Mouse (Mus musculus): ENCODE measurements at regions not wholly inside any gene's neighbourhood (a gene's known extent, or its start where the extent isn't known, plus 50 kb on each side); places are given as distances from the start of the nearest gene placed in this dataset.

- Histone ChIP-seq H3K36me3 (ENCODE audit: control insufficient read depth, insufficient read depth) (no peaks in the 10 kb centered on the region), H3K4me3 (ENCODE audit: insufficient read depth, poor library complexity, severe bottlenecking) (no peak overlapping the region), H3ac (ENCODE audit: control insufficient read depth, insufficient read length, low read depth) (no peak overlapping the region), H3K27me3 (ENCODE audit: control insufficient read depth, insufficient read depth, insufficient read length) (no peaks in the 10 kb centered on the region), H3K79me2 (ENCODE audit: control insufficient read depth, insufficient read depth) (no peaks in the 10 kb centered on the region), H3K79me3 (ENCODE audit: low read depth) (no peaks in the 10 kb centered on the region)
- TF ChIP-seq FOSL1 (IDR thresholded peaks at IDR 0.05; ENCODE audit: insufficient read depth, low read length, poor library complexity, severe bottlenecking) (no peak), CEBPB (IDR thresholded peaks at IDR 0.05; ENCODE audit: low read depth) (no peak), MYOD1 (IDR thresholded peaks at IDR 0.05; ENCODE audit: control insufficient read depth, insufficient read length, low read depth) (no peak), MAX (IDR thresholded peaks at IDR 0.05) (no peak), USF1 (IDR thresholded peaks at IDR 0.05; ENCODE audit: low read depth) (no peak), MYOG (IDR thresholded peaks at IDR 0.05; ENCODE audit: control insufficient read depth, extremely low read depth, insufficient read length) (no peak), CTCF (IDR thresholded peaks at IDR 0.05; ENCODE audit: control insufficient read depth, insufficient read depth, insufficient read length) (no peak)
Observed at GRCm38 (mm10) chr10:124305644-124306043, 1041.8 kb downstream of the Fam19a2 start.

DNA sequence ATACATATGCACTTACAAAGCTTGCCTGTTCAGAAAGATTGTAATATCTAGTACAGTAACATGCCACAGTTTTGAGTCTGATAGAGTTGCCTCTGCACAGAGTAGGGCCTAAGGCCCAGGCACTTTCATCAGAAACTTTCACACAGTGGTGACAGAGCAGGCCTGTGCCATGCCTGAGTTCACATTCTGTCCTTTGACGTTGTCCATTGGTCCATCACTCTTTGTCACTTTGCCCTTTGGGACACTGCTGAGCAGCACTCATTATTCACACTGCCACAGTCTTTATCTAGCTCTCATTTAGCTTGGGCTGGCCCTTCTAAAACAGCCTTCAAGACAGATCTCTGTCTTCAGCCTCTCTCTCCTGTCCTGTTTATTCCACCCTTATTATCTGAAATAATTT lies 1055.0 kb downstream of the Fam19a2 start:
- TF ChIP-seq FOSL1 (IDR thresholded peaks at IDR 0.05; ENCODE audit: insufficient read depth, low read length, poor library complexity, severe bottlenecking), result no peak
- TF ChIP-seq MYOG (IDR thresholded peaks at IDR 0.05; ENCODE audit: control insufficient read depth, extremely low read depth, insufficient read length), result no peak
- TF ChIP-seq MAX (IDR thresholded peaks at IDR 0.05), result no peak
- TF ChIP-seq CTCF (IDR thresholded peaks at IDR 0.05; ENCODE audit: control insufficient read depth, insufficient read depth, insufficient read length), result no peak
- TF ChIP-seq CEBPB (IDR thresholded peaks at IDR 0.05; ENCODE audit: low read depth), result no peak
- no peak for TF ChIP-seq USF1 (IDR thresholded peaks at IDR 0.05; ENCODE audit: low read depth)
- no peak for TF ChIP-seq MYOD1 (IDR thresholded peaks at IDR 0.05; ENCODE audit: control insufficient read depth, insufficient read length, low read depth)
- Histone ChIP-seq H3ac (ENCODE audit: control insufficient read depth, insufficient read length, low read depth) (no peak overlapping the region), H3K4me3 (ENCODE audit: insufficient read depth, poor library complexity, severe bottlenecking) (no peak overlapping the region), H3K36me3 (ENCODE audit: control insufficient read depth, insufficient read depth) (no peaks in the 10 kb centered on the region), H3K79me2 (ENCODE audit: control insufficient read depth, insufficient read depth) (no peaks in the 10 kb centered on the region), H3K27me3 (ENCODE audit: control insufficient read depth, insufficient read depth, insufficient read length) (no peaks in the 10 kb centered on the region), H3K79me3 (ENCODE audit: low read depth) (no peaks in the 10 kb centered on the region)

DNA sequence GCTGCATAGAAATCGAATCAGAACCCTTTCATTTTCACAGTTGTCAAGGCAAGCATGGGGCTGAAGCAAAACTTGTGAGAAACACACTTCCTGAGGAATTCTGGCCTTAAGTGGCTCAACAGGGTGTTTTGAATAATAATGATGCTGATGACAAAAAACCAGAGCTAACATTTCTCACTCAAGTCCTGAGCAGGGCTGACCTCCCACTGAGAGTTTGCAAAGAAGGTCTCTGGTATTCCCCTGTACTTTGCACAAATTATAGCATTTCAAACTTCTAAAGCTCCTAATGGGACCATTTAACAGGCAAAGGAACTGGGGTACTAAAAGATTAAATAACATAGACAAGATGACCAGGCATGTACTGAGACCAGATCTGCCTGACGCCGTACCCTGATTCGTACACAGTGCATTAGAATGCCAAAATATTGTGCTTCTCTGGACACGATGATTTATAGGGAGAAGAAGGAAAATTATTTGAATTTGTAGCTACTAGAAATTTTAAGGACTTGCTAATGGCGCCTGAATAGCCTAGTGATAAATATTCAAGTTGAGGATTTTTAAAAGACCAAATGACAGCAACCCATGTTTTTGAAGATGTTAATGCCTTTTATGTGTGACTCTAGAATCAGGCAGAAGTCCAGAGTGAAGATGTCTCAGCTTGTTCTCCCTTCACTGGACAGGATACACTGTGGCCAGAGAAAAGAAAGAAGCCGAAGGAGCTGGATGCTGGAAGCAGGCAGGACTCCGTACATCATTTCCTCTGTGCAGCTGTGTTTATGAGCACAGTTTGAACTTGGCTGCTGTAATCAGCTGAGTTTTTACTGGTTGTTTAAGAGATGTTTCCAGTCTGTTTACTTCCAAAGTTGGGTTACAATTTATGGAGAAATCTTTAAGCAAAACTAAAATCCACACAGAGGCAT lies 1056.7 kb downstream of the Fam19a2 start:
- TF ChIP-seq FOSL1 (IDR thresholded peaks at IDR 0.05; ENCODE audit: insufficient read depth, low read length, poor library complexity, severe bottlenecking) (no peak), MAX (IDR thresholded peaks at IDR 0.05) (no peak), USF1 (IDR thresholded peaks at IDR 0.05; ENCODE audit: low read depth) (no peak), CTCF (IDR thresholded peaks at IDR 0.05; ENCODE audit: control insufficient read depth, insufficient read depth, insufficient read length) (no peak), MYOG (IDR thresholded peaks at IDR 0.05; ENCODE audit: control insufficient read depth, extremely low read depth, insufficient read length) (no peak), MYOD1 (IDR thresholded peaks at IDR 0.05; ENCODE audit: control insufficient read depth, insufficient read length, low read depth) (no peak), CEBPB (IDR thresholded peaks at IDR 0.05; ENCODE audit: low read depth) (no peak)
- H3K4me3 ChIP-seq (ENCODE audit: insufficient read depth, poor library complexity, severe bottlenecking), result no peak overlapping the region
- H3K27me3 ChIP-seq (ENCODE audit: control insufficient read depth, insufficient read depth, insufficient read length), result no peaks in the 10 kb centered on the region

GRCm38 (mm10) chr10:124332491-124332890 lies 1056.8 kb downstream of the Slc16a7 start:
- TF ChIP-seq MYOG (IDR thresholded peaks at IDR 0.05; ENCODE audit: control insufficient read depth, extremely low read depth, insufficient read length) (no peak), MAX (IDR thresholded peaks at IDR 0.05) (no peak), CTCF (IDR thresholded peaks at IDR 0.05; ENCODE audit: control insufficient read depth, insufficient read depth, insufficient read length) (no peak), FOSL1 (IDR thresholded peaks at IDR 0.05; ENCODE audit: insufficient read depth, low read length, poor library complexity, severe bottlenecking) (no peak), MYOD1 (IDR thresholded peaks at IDR 0.05; ENCODE audit: control insufficient read depth, insufficient read length, low read depth) (no peak), CEBPB (IDR thresholded peaks at IDR 0.05; ENCODE audit: low read depth) (no peak), USF1 (IDR thresholded peaks at IDR 0.05; ENCODE audit: low read depth) (no peak)
- Histone ChIP-seq H3K36me3 (ENCODE audit: control insufficient read depth, insufficient read depth) (no peaks in the 10 kb centered on the region), H3K4me3 (ENCODE audit: insufficient read depth, poor library complexity, severe bottlenecking) (no peak overlapping the region), H3ac (ENCODE audit: control insufficient read depth, insufficient read length, low read depth) (no peak overlapping the region), H3K79me3 (ENCODE audit: low read depth) (no peaks in the 10 kb centered on the region), H3K27me3 (ENCODE audit: control insufficient read depth, insufficient read depth, insufficient read length) (no peaks in the 10 kb centered on the region), H3K79me2 (ENCODE audit: control insufficient read depth, insufficient read depth) (no peaks in the 10 kb centered on the region)

More for the DNA sequence above, 1056.7 kb downstream of the Fam19a2 start:
- H3K79me2 ChIP-seq (ENCODE audit: control insufficient read depth, insufficient read depth), result no peaks in the 10 kb centered on the region
- no peaks in the 10 kb centered on the region for H3K36me3 ChIP-seq (ENCODE audit: control insufficient read depth, insufficient read depth)
- no peak overlapping the region for H3ac ChIP-seq (ENCODE audit: control insufficient read depth, insufficient read length, low read depth)
- H3K79me3 ChIP-seq (ENCODE audit: low read depth), result no peaks in the 10 kb centered on the region

DNA sequence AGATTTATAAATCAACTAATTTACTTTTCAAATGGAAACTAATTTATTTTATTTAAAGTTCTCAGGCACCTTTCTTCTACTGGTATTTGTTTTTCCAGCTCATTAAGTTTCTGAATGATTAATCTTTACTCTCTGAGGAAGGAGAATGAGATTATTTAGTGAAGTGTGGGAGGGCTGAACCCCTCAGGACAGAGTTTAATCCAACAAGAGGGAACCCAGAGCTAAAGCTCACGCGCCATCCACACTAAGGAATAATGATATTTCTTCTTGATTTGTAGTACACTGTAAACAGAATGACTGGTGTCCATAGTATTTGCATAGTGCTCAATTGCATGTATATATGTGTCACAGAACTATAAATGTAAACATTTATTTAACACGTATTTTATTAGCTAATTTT lies 1050.3 kb downstream of the Slc16a7 start:
- Histone ChIP-seq H3K79me2 (ENCODE audit: control insufficient read depth, insufficient read depth) (no peaks in the 10 kb centered on the region), H3K27me3 (ENCODE audit: control insufficient read depth, insufficient read depth, insufficient read length) (no peaks in the 10 kb centered on the region), H3ac (ENCODE audit: control insufficient read depth, insufficient read length, low read depth) (no peak overlapping the region), H3K79me3 (ENCODE audit: low read depth) (no peaks in the 10 kb centered on the region), H3K4me3 (ENCODE audit: insufficient read depth, poor library complexity, severe bottlenecking) (no peak overlapping the region), H3K36me3 (ENCODE audit: control insufficient read depth, insufficient read depth) (no peaks in the 10 kb centered on the region)
- TF ChIP-seq MYOD1 (IDR thresholded peaks at IDR 0.05; ENCODE audit: control insufficient read depth, insufficient read length, low read depth) (no peak), MAX (IDR thresholded peaks at IDR 0.05) (no peak), CTCF (IDR thresholded peaks at IDR 0.05; ENCODE audit: control insufficient read depth, insufficient read depth, insufficient read length) (no peak), FOSL1 (IDR thresholded peaks at IDR 0.05; ENCODE audit: insufficient read depth, low read length, poor library complexity, severe bottlenecking) (no peak), CEBPB (IDR thresholded peaks at IDR 0.05; ENCODE audit: low read depth) (no peak), MYOG (IDR thresholded peaks at IDR 0.05; ENCODE audit: control insufficient read depth, extremely low read depth, insufficient read length) (no peak), USF1 (IDR thresholded peaks at IDR 0.05; ENCODE audit: low read depth) (no peak)

Data from C2C12 (cell line).